Mouse (Mus musculus) forebrain, embryonic 11.5 days (tissue): ENCODE data around the gene Gm7029. TPM values are rescaled to one million over a fixed set of nuclear protein-coding genes. Genes with fewer than 3 reads are reported as not detected.

ENCODE experiments used
- ATAC-seq: fragments of 200-750 bp; cut with Nextera tagmentation; replicated peaks from 2 replicates; pipeline ENCODE4 v1.8.0; 2017; ENCODE audit warnings: moderate TSS enrichment; ENCODE audit not compliant: low FRiP score
- DNase-seq: peaks from one replicate; pipeline ENCODE4 v3.0.0-alpha.2; 2017; ENCODE audit warnings: low spot score
- H3K27ac ChIP-seq: fragments of 300-500 bp; sonication (generic); 2 replicates; pipeline ENCODE4 v1.5.1; 2014; ENCODE audit warnings: low read depth, low read length
- H3K27me3 ChIP-seq: fragments of 300-500 bp; sonication (generic); 2 replicates; pipeline ENCODE4 v1.6.1; 2014; ENCODE audit warnings: mild to moderate bottlenecking, low read length, mixed read lengths; ENCODE audit not compliant: control insufficient read depth, insufficient read depth
- H3K36me3 ChIP-seq: fragments of 300-500 bp; sonication (generic); 2 replicates; pipeline ENCODE4 v1.6.1; 2014; ENCODE audit warnings: mild to moderate bottlenecking, low read length, moderate library complexity, mixed read lengths; ENCODE audit not compliant: control insufficient read depth, insufficient read depth
- H3K4me1 ChIP-seq: fragments of 300-500 bp; sonication (generic); replicated peaks from 2 replicates; pipeline ENCODE4 v1.6.1; 2014; ENCODE audit warnings: low read length, mixed read lengths; ENCODE audit not compliant: control insufficient read depth, insufficient read depth
- H3K4me2 ChIP-seq: fragments of 300-500 bp; sonication (generic); 2 replicates; pipeline ENCODE4 v1.6.1; 2014; ENCODE audit warnings: low read depth, mild to moderate bottlenecking, low read length, moderate library complexity, mixed read lengths; ENCODE audit not compliant: severe bottlenecking
- H3K4me3 ChIP-seq: fragments of 300-500 bp; sonication (generic); 2 replicates; pipeline ENCODE4 v1.5.1; 2014; ENCODE audit warnings: low read depth, low read length
- H3K9ac ChIP-seq: fragments of 300-500 bp; sonication (generic); 2 replicates; pipeline ENCODE4 v1.6.1; 2014; ENCODE audit warnings: low read length
- H3K9me3 ChIP-seq: fragments of 300-500 bp; sonication (generic); 2 replicates; pipeline ENCODE4 v1.6.1; 2016; ENCODE audit warnings: low read length, mixed read lengths; ENCODE audit not compliant: control insufficient read depth
- WGBS: fragments of 180-500 bp; shearing (Covaris S2); extraction: QIAGEN DNeasy Blood & Tissue Kit; methylation state at CpG from one replicate; pipeline ENCODE4 v1.1.7; 2014; 5-methylcytosine and 5-hydroxymethylcytosine counted together
- polyA plus RNA-seq: library from polyadenylated mRNA; unstranded; fragments of >200 nt; fragmentation: Nextera tagmentation; extraction: Ambion mirVana; gene quantifications from 2 replicates; pipeline ENCODE4 v1.2.1, GENCODE M21; 2014

Gene Gm7029
- polyA plus RNA-seq, 1 experiment from 2014 or later = not detected

- Histone ChIP-seq H3K36me3 (peaks cover 14% of the 10 kb centered on the region), H3K4me2 (no peak overlapping the region), H3K27ac (no peak overlapping the region), H3K4me1 (peaks cover 16% of the 10 kb centered on the region), H3K4me3 (no peak overlapping the region), H3K9me3 (no peaks in the 10 kb centered on the region), H3K27me3 (no peaks in the 10 kb centered on the region), H3K9ac (no peak overlapping the region)
- WGBS = 95% methylated on average over 8 of the region's 8 CpGs
- DNase-seq (no peak), ATAC-seq (no peak)
These were observed 40.3 kb downstream of the Gm7029 start for GRCm38 (mm10) chr17:33913905-33914304.

GRCm38 (mm10) chr17:33914969-33915391 lies 41.3 kb downstream of the Gm7029 start:
- Histone ChIP-seq H3K9me3 (no peaks in the 10 kb centered on the region), H3K4me2 (peak overlapping the region; percentile 62), H3K4me3 (no peak overlapping the region; the same call in 1 of the 2 replicates), H3K27ac (no peak overlapping the region), H3K9ac (no peak overlapping the region), H3K4me1 (peaks cover 23% of the 10 kb centered on the region), H3K27me3 (no peaks in the 10 kb centered on the region), H3K36me3 (peaks cover 14% of the 10 kb centered on the region)
- ATAC-seq (no peak), DNase-seq (no peak)
- WGBS = 70% methylated on average over 13 of the region's 13 CpGs

GRCm38 (mm10) chr17:33915671-33916250 lies 42.1 kb downstream of the Gm7029 start, which contains the start of the genes Tapbp and Zbtb22:
Tapbp (plus strand) TSS chr17:33915899.
Zbtb22 (plus strand) TSS chr17:33915904.
- DNase-seq = peak; percentile 98
- H3K4me3 ChIP-seq = peak within 1 kb of the TSS; percentile 58
- peak within 1 kb of the TSS; percentile 62 for H3K4me2 ChIP-seq
- peak within 1 kb of the TSS; percentile 70; the same call in 1 of the 2 replicates for H3K27ac ChIP-seq
- H3K27me3 ChIP-seq = no peaks in the 10 kb centered on the region
- peak within 1 kb of the TSS; percentile 64 for H3K9ac ChIP-seq
- ATAC-seq = peak; percentile 91
- H3K4me1 ChIP-seq = peaks cover 18% of the 10 kb centered on the region
- WGBS = under 1% methylated on average over 34 of the region's 34 CpGs
- H3K36me3 ChIP-seq = peaks cover 14% of the 10 kb centered on the region
- H3K9me3 ChIP-seq = no peaks in the 10 kb centered on the region

GRCm38 (mm10) chr17:33916294-33916693 lies 42.7 kb downstream of the Gm7029 start:
- Histone ChIP-seq H3K4me2 (peak overlapping the region; percentile 62), H3K9me3 (no peaks in the 10 kb centered on the region), H3K36me3 (peaks cover 14% of the 10 kb centered on the region), H3K27ac (peak overlapping the region; percentile 70; the same call in 1 of the 2 replicates), H3K27me3 (no peaks in the 10 kb centered on the region), H3K9ac (peak overlapping the region; percentile 64), H3K4me1 (peaks cover 18% of the 10 kb centered on the region), H3K4me3 (peak overlapping the region; percentile 58)
- 2% methylated on average over 20 of the region's 20 CpGs for WGBS
- ATAC-seq (peak; percentile 29; the same call in 1 of the 2 replicates), DNase-seq (no peak)

- H3K4me3 ChIP-seq = peak overlapping the region; percentile 58
- peak overlapping the region; percentile 62 for H3K4me2 ChIP-seq
- H3K36me3 ChIP-seq = peaks cover 12% of the 10 kb centered on the region
- no peaks in the 10 kb centered on the region for H3K27me3 ChIP-seq
- H3K9me3 ChIP-seq = no peaks in the 10 kb centered on the region
- ATAC-seq = no peak
- WGBS = 75% methylated on average over 31 of the region's 31 CpGs
- no peak for DNase-seq
- no peak overlapping the region for H3K27ac ChIP-seq
- H3K4me1 ChIP-seq = peaks cover 17% of the 10 kb centered on the region
- no peak overlapping the region; the same call in 1 of the 2 replicates for H3K9ac ChIP-seq
These were observed 43.4 kb downstream of the Gm7029 start for GRCm38 (mm10) chr17:33916847-33917655.

GRCm38 (mm10) chr17:33917656-33918292 lies 44.1 kb downstream of the Gm7029 start:
- Histone ChIP-seq H3K4me2 (no peak overlapping the region), H3K9me3 (no peaks in the 10 kb centered on the region), H3K27me3 (no peaks in the 10 kb centered on the region), H3K4me1 (peaks cover 17% of the 10 kb centered on the region), H3K4me3 (no peak overlapping the region), H3K27ac (no peak overlapping the region), H3K9ac (no peak overlapping the region), H3K36me3 (peaks cover 9% of the 10 kb centered on the region)
- ATAC-seq = no peak
- no peak for DNase-seq
- WGBS = 85% methylated on average over 18 of the region's 18 CpGs

- Histone ChIP-seq H3K27me3 (no peaks in the 10 kb centered on the region), H3K9me3 (no peaks in the 10 kb centered on the region), H3K4me1 (peaks cover 17% of the 10 kb centered on the region), H3K4me3 (peak overlapping the region; percentile 47), H3K4me2 (peak overlapping the region; percentile 89), H3K9ac (peak overlapping the region; percentile 68; the same call in 1 of the 2 replicates), H3K36me3 (peaks cover 5% of the 10 kb centered on the region), H3K27ac (no peak overlapping the region)
- no peak for DNase-seq
- 60% methylated on average over 37 of the region's 37 CpGs for WGBS
- ATAC-seq = no peak
These were observed 44.9 kb downstream of the Gm7029 start for GRCm38 (mm10) chr17:33918293-33919203.
